Mouse (Mus musculus) embryonic facial prominence, embryonic 13.5 days (tissue): Measurements from ENCODE around the gene 1700023F06Rik. TPM values are rescaled to one million over a fixed set of nuclear protein-coding genes. Genes with fewer than 3 reads are reported as not detected.
A peak's percentile ranks its signal among the peaks of the same experiment; 100 is the strongest.

Experiments
- ATAC-seq: fragments of 200-750 bp; cut with Nextera tagmentation; 2 replicates; pipeline ENCODE4 v1.8.0; 2017; ENCODE audit warnings: low read depth; ENCODE audit not compliant: insufficient number of reproducible peaks, insufficient read depth, low FRiP score, low TSS enrichment
- H3K27ac ChIP-seq: fragments of 300-500 bp; sonication (generic); 2 replicates; pipeline ENCODE4 v1.5.1; 2015; ENCODE audit warnings: moderate library complexity, mild to moderate bottlenecking, inconsistent platforms
- H3K27me3 ChIP-seq: fragments of 300-500 bp; sonication (generic); 2 replicates; pipeline ENCODE4 v1.6.1; 2015; ENCODE audit warnings: mild to moderate bottlenecking, inconsistent platforms
- H3K36me3 ChIP-seq: fragments of 300-500 bp; sonication (generic); 2 replicates; pipeline ENCODE4 v1.6.1; 2015; ENCODE audit warnings: mild to moderate bottlenecking, inconsistent platforms
- H3K4me1 ChIP-seq: fragments of 300-500 bp; sonication (generic); 2 replicates; pipeline ENCODE4 v1.6.1; 2015; ENCODE audit warnings: inconsistent platforms
- H3K4me2 ChIP-seq: fragments of 300-500 bp; sonication (generic); 2 replicates; pipeline ENCODE4 v1.6.1; 2015; ENCODE audit warnings: moderate library complexity, mild to moderate bottlenecking, inconsistent platforms
- H3K4me3 ChIP-seq: fragments of 300-500 bp; sonication (generic); 2 replicates; pipeline ENCODE4 v1.5.1; 2015; ENCODE audit warnings: mild to moderate bottlenecking, inconsistent platforms
- H3K9ac ChIP-seq: fragments of 300-500 bp; sonication (generic); 2 replicates; pipeline ENCODE4 v1.6.1; 2015; ENCODE audit warnings: mild to moderate bottlenecking, inconsistent platforms
- H3K9me3 ChIP-seq: fragments of 300-500 bp; sonication (generic); 2 replicates; pipeline ENCODE4 v1.6.1; 2016; ENCODE audit warnings: inconsistent platforms
- WGBS: fragments of 180-500 bp; shearing (Covaris S2); methylation state at CpG from one replicate; pipeline ENCODE4 v1.1.7; 2015; ENCODE audit warnings: mixed read lengths; 5-methylcytosine and 5-hydroxymethylcytosine counted together
- polyA plus RNA-seq: library from polyadenylated mRNA; unstranded; fragments of >200 nt; fragmentation: Nextera tagmentation; extraction: Ambion mirVana; gene quantifications from 2 replicates; pipeline ENCODE4 v1.2.1, GENCODE M21; 2015

The 1700023F06Rik gene
- polyA plus RNA-seq, 1 experiment from 2014 or later = 1.4 TPM

GRCm38 (mm10) chr11:103198911-103199803, 9.2 kb downstream of the 1700023F06Rik start:
- Histone ChIP-seq H3K27ac (no peak overlapping the region), H3K4me3 (peak overlapping the region; percentile 51)

DNA sequence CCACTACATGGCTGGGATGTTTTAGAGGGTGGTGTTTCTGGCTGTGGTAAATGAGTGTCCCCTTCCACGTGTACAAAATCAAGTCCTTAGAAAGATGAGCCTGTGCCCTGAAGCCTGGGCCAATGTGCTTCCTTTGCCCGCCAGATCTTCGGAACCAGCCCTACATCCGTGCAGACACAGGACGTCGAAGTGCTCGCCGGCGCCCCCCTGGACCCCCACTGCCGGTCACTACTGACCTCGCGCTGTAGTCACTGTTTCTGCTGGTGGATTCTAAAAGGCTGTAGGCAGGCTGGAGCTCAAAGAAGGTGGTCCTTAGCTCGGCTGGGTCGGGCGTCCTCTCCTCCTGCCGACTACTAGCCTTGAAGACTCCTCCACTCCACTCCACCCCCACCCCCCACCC, 10.0 kb downstream of the 1700023F06Rik start:
- peak overlapping the region; percentile 51; the same call in 1 of the 2 replicates for H3K4me3 ChIP-seq
- H3K4me2 ChIP-seq = peak overlapping the region; percentile 90
- no peak for ATAC-seq
- no peaks in the 10 kb centered on the region for H3K36me3 ChIP-seq
- H3K4me1 ChIP-seq = peaks cover 39% of the 10 kb centered on the region
- H3K9ac ChIP-seq = 0 out of 2 replicates have a peak overlapping the region, but pooled peaks have one; percentile 11
- H3K27ac ChIP-seq = no peak overlapping the region
- WGBS = 4% methylated on average over 16 of the region's 16 CpGs
- H3K9me3 ChIP-seq = no peaks in the 10 kb centered on the region
- peaks cover 81% of the 10 kb centered on the region for H3K27me3 ChIP-seq

More at GRCm38 (mm10) chr11:103198911-103199803, 9.2 kb downstream of the 1700023F06Rik start:
- H3K4me2 ChIP-seq = peak overlapping the region; percentile 90
- H3K36me3 ChIP-seq = no peaks in the 10 kb centered on the region
- WGBS = 2% methylated on average over 59 of the region's 59 CpGs
- H3K9ac ChIP-seq = peak overlapping the region; percentile 64
- peaks cover 73% of the 10 kb centered on the region for H3K27me3 ChIP-seq
- H3K9me3 ChIP-seq = no peaks in the 10 kb centered on the region
- peaks cover 34% of the 10 kb centered on the region for H3K4me1 ChIP-seq
- peak; percentile 22; the same call in 1 of the 2 replicates for ATAC-seq

- no peak overlapping the region for H3K4me3 ChIP-seq
- H3K4me1 ChIP-seq = peaks cover 49% of the 10 kb centered on the region
- no peak overlapping the region for H3K27ac ChIP-seq
- H3K9ac ChIP-seq = no peak overlapping the region
- no peak for ATAC-seq
- H3K9me3 ChIP-seq = no peaks in the 10 kb centered on the region
- H3K4me2 ChIP-seq = no peak overlapping the region
- peaks cover 91% of the 10 kb centered on the region for H3K27me3 ChIP-seq
- no peaks in the 10 kb centered on the region for H3K36me3 ChIP-seq
- WGBS = 80% methylated on average over 4 of the region's 4 CpGs
These were observed 11.0 kb downstream of the 1700023F06Rik start for GRCm38 (mm10) chr11:103197340-103197739.

DNA sequence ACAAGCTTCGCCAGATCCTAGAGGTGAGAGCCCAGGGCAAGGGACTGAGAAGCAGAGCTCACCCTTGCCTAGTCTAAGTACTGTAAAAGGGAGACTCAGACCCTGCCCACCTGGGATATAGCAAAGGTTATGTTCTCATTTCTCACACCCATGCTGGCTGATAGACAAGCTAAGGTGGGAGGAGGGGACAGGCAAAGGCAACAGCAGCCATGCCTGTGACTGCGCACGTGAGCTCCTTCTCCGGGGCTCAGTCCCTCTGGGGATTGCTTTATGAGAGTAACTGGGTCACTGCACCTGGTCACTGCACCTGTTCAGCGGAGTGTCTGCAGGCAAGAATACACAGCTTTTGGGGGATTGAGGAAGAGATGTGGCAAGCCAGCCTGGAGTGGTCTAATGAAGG, 12.7 kb downstream of the 1700023F06Rik start:
- Histone ChIP-seq H3K4me2 (no peak overlapping the region), H3K9me3 (no peaks in the 10 kb centered on the region), H3K9ac (no peak overlapping the region), H3K27ac (no peak overlapping the region), H3K4me1 (peaks cover 40% of the 10 kb centered on the region), H3K4me3 (no peak overlapping the region), H3K27me3 (peaks cover 100% of the 10 kb centered on the region), H3K36me3 (no peaks in the 10 kb centered on the region)
- 79% methylated on average over 5 of the region's 5 CpGs for WGBS
- no peak for ATAC-seq

GRCm38 (mm10) chr11:103195236-103195635, 13.1 kb downstream of the 1700023F06Rik start:
- no peak for ATAC-seq
- no peak overlapping the region for H3K4me3 ChIP-seq
- no peaks in the 10 kb centered on the region for H3K9me3 ChIP-seq
- H3K4me1 ChIP-seq = peaks cover 39% of the 10 kb centered on the region
- H3K4me2 ChIP-seq = no peak overlapping the region
- H3K27ac ChIP-seq = no peak overlapping the region
- no peaks in the 10 kb centered on the region for H3K36me3 ChIP-seq
- no peak overlapping the region for H3K9ac ChIP-seq
- 87% methylated on average over 18 of the region's 18 CpGs for WGBS
- peaks cover 100% of the 10 kb centered on the region for H3K27me3 ChIP-seq

DNA sequence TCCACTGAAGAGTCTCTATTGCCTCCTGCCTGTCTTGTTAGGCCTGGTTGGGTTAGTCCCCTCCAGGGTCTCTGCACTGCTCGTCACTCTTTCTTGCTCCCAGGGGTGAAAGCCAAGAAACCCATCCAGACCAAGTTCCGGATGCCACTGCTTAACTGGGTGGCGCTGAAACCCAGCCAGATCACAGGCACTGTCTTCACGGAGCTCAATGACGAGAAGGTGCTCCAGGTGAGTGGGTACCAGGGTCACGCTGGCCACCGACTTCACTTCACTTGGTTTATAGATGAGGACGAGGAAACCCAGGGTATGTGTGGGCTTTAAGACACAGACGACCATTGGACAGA, 14.6 kb downstream of the 1700023F06Rik start:
- Histone ChIP-seq H3K4me2 (no peak overlapping the region), H3K27ac (no peak overlapping the region), H3K9ac (no peak overlapping the region), H3K4me1 (peaks cover 26% of the 10 kb centered on the region), H3K36me3 (no peaks in the 10 kb centered on the region), H3K9me3 (no peaks in the 10 kb centered on the region), H3K4me3 (no peak overlapping the region), H3K27me3 (peaks cover 95% of the 10 kb centered on the region)
- WGBS = 29% methylated on average over 9 of the region's 9 CpGs
- ATAC-seq = no peak

DNA sequence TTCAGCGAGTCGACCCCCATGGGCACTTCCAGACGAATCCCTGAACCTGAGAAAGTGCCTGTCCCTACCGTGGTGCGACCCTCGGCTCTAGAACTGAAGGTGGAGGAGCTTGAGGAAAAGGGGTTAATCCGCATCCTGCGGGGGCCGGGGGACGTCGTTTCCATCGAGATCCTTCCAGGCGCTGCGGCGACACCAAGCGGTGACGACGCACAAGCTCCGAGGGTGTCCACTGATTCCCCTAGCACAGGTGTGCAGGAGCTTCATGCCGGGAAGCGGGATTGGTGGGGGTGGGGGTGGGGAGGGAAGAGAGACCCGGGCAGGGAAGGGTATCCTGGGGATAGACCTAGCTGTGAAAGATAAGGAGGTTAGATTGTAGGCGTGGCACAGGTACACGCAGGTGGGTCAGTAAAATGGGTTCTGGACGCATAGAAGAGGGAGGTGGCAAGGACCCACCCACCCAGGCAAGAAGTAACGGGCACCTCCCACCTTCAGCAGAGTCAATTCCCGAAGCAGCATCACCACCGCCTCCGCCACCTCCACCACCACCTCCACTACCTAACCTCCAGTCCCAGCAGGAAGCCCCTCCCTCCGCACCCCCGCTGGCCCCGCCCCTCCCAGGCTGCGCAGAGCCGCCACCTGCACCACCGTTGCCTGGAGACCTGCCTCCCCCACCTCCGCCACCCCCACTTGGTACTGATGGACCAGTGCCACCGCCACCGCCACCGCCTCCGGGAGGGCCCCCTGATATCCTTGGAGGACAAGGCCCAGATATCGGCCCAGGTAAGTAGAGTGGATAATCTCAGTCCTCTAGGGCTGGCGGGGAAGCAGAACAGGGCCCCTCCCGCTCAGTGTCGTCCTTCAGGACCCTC, 15.2 kb downstream of the 1700023F06Rik start:
- H3K4me1 ChIP-seq = peaks cover 20% of the 10 kb centered on the region
- H3K36me3 ChIP-seq = no peaks in the 10 kb centered on the region
- peak overlapping the region; percentile 35 for H3K4me3 ChIP-seq
- peaks cover 90% of the 10 kb centered on the region for H3K27me3 ChIP-seq
- peak overlapping the region; percentile 60 for H3K4me2 ChIP-seq
- no peak for ATAC-seq
- no peak overlapping the region for H3K27ac ChIP-seq
- no peaks in the 10 kb centered on the region for H3K9me3 ChIP-seq
- 4% methylated on average over 43 of the region's 44 CpGs for WGBS
- peak overlapping the region; percentile 51; the same call in 1 of the 2 replicates for H3K9ac ChIP-seq

DNA sequence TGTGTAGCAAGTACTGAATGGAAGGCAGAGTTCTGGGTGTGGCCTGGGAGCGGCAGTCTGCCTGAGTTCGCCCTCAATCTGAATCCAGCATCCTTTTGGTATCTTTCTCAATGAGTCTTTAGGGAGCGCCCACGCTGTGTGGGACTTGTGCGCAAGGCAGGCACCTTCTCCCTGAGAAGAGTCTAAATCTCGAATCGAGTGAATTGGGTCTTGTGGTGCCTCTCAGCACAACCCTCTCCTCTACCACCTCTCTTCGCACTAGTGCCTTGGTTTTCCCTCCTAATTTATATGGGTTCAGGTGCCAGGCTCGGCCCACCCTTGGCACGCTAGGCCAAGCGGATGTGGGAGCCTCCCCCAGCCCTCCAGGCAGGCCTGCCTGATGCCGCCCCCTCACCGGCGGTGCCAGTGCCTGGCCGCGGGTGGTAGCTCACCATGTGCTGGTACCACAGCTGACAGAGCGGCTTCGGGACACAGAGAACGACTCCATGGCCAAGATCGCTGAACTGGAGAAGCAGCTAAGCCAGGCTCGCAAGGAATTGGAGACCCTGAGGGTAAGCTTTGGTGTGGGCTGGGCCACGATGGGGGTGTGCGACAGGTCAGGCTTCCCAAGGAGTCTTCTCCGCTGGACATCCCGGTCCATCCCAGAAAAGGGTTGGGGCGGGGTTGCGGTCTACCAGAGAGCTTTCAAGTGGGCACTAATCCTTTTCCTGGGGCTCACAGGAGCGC, 16.0 kb downstream of the 1700023F06Rik start:
- H3K9ac ChIP-seq = peak overlapping the region; percentile 51; the same call in 1 of the 2 replicates
- ATAC-seq = no peak
- WGBS = 16% methylated on average over 28 of the region's 28 CpGs

GRCm38 (mm10) chr11:103184891-103185290, 23.5 kb downstream of the 1700023F06Rik start:
- H3K36me3 ChIP-seq = no peaks in the 10 kb centered on the region
- no peak overlapping the region for H3K9ac ChIP-seq
- no peak overlapping the region for H3K4me3 ChIP-seq
- H3K4me1 ChIP-seq = no peaks in the 10 kb centered on the region
- no peaks in the 10 kb centered on the region for H3K9me3 ChIP-seq
- peaks cover 7% of the 10 kb centered on the region for H3K27me3 ChIP-seq
- WGBS = 38% methylated on average over 2 of the region's 2 CpGs
- H3K4me2 ChIP-seq = no peak overlapping the region
- ATAC-seq = no peak
- no peak overlapping the region for H3K27ac ChIP-seq

More for the DNA sequence above, 16.0 kb downstream of the 1700023F06Rik start:
- no peaks in the 10 kb centered on the region for H3K36me3 ChIP-seq
- no peaks in the 10 kb centered on the region for H3K9me3 ChIP-seq
- H3K4me1 ChIP-seq = peaks cover 19% of the 10 kb centered on the region
- H3K27me3 ChIP-seq = peaks cover 82% of the 10 kb centered on the region
- H3K4me3 ChIP-seq = peak overlapping the region; percentile 35
- peak overlapping the region; percentile 60 for H3K4me2 ChIP-seq
- H3K27ac ChIP-seq = no peak overlapping the region

DNA sequence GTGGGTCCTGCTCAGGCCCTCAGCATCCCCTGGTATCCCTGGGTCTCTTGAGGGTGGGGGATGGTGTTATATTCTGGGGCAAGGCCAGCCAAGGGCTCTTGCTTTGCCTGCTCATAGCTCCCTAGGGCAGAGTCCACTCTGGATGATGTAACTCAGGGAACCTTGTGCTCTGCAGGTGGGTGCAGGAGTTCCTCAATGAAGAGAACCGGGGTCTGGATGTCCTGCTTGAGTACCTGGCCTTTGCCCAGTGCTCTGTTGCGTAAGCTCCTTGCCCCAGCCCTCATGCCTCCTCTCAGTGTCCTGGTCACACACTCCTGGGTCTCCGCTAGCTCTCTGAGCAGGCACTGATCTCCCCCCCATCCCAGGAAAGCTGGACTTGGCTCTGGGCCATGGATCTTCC, 26.4 kb downstream of the 1700023F06Rik start:
- Histone ChIP-seq H3K27me3 (no peaks in the 10 kb centered on the region; the same call in 1 of the 2 replicates), H3K36me3 (no peaks in the 10 kb centered on the region), H3K9me3 (no peaks in the 10 kb centered on the region), H3K4me2 (no peak overlapping the region), H3K4me1 (no peaks in the 10 kb centered on the region), H3K27ac (no peak overlapping the region), H3K4me3 (no peak overlapping the region), H3K9ac (no peak overlapping the region)
- WGBS = 91% methylated on average over 3 of the region's 3 CpGs
- no peak for ATAC-seq

GRCm38 (mm10) chr11:103181349-103181748, 27.0 kb downstream of the 1700023F06Rik start:
- H3K27ac ChIP-seq = no peak overlapping the region
- no peak overlapping the region for H3K4me2 ChIP-seq
- no peak for ATAC-seq
- no peaks in the 10 kb centered on the region for H3K36me3 ChIP-seq
- WGBS = 77% methylated on average over 9 of the region's 9 CpGs
- no peak overlapping the region for H3K9ac ChIP-seq
- H3K9me3 ChIP-seq = no peaks in the 10 kb centered on the region
- no peak overlapping the region for H3K4me3 ChIP-seq
- no peaks in the 10 kb centered on the region; the same call in 1 of the 2 replicates for H3K27me3 ChIP-seq
- no peaks in the 10 kb centered on the region for H3K4me1 ChIP-seq
